ENCODE assay signal across 13 mouse cellular contexts in the genomic region with DNA sequence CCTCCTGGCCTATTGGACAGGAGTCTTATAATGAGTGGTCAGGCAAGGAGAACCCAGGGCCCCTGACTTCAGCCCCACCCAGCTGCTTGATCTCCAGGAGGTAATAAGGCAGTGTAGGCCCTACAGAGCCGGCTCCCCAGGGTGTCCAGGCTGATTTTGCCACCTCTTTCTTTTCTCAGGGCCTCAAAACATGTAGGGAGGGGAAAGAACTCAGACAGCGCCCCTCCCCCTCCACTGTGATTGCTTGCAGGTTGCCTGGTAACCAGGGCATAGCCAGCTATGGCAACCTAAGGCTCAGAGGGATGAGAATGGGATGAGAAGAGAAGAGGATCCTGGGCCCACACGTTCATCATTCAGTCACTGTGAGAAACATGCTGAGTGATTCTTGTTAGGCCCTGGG. TPM values are rescaled to one million over a fixed set of nuclear protein-coding genes. Genes with fewer than 3 reads are reported as not detected.
DNase-seq lines count a peak whose midpoint lies in the region; ATAC-seq and TF ChIP-seq lines count a peak whose summit lies in the region.
"Had no signal": no experiment of that assay in that cellular context is flagged by ENCODE, and none has a peak within 500 bp of the region (broad histone marks: within the 10 kb centered on the region; RNA-seq: fewer than 3 reads in every experiment).

No protein-coding gene starts in this region.

- peak; percentile 42; the same call in 1 of the 2 replicates for ATAC-seq in hindbrain, postnatal 0 days
- peak; percentile 49; the same call in 1 of the 2 replicates for ATAC-seq in neural tube, embryonic 13.5 days (ENCODE audit: low read depth)
- no peak for ATAC-seq in megakaryocyte-erythroid progenitor cell, adult 5-6 weeks (replicated peaks; ENCODE audit: low FRiP score, low TSS enrichment, poor library complexity, severe bottlenecking)
- ATAC-seq: lung, postnatal 0 days had no signal

- H3K9ac ChIP-seq in hindbrain, postnatal 0 days (replicated peaks; ENCODE audit: low read length), result no peak overlapping the region
- H3K9ac ChIP-seq in neural tube, embryonic 13.5 days, result peak overlapping the region; percentile 31; the same call in 1 of the 2 replicates
- H3K9ac ChIP-seq: stomach, embryonic 15.5 days had no signal

- H3K27me3 ChIP-seq in hindbrain, postnatal 0 days (ENCODE audit: insufficient read depth, low read length), result no peaks in the 10 kb centered on the region
- peaks cover 7% of the 10 kb centered on the region for H3K27me3 ChIP-seq in neural tube, embryonic 13.5 days

- no peaks in the 10 kb centered on the region for H3K36me3 ChIP-seq in hindbrain, postnatal 0 days (ENCODE audit: insufficient read depth, low read length)
- H3K36me3 ChIP-seq in neural tube, embryonic 13.5 days, result no peaks in the 10 kb centered on the region
- H3K36me3 ChIP-seq: stomach, embryonic 15.5 days had no signal

- no peak overlapping the region for H3K4me2 ChIP-seq in hindbrain, postnatal 0 days (ENCODE audit: low read depth, low read length)
- no peak overlapping the region for H3K4me2 ChIP-seq in neural tube, embryonic 13.5 days
- H3K4me2 ChIP-seq: stomach, embryonic 15.5 days had no signal

- peaks cover 11% of the 10 kb centered on the region for H3K4me1 ChIP-seq in hindbrain, postnatal 0 days (ENCODE audit: insufficient read depth, low read length)
- H3K4me1 ChIP-seq in neural tube, embryonic 13.5 days (replicated peaks), result peaks cover 47% of the 10 kb centered on the region
- H3K4me1 ChIP-seq: stomach, embryonic 15.5 days had no signal

- peak; percentile 60 to 66 for DNase-seq in frontal cortex, postnatal 10 days (ENCODE audit: low spot score in 2 of 2)
- DNase-seq in frontal cortex, postnatal 25 days (ENCODE audit: low spot score in 2 of 2), result no peak
- DNase-seq in embryo, embryonic 9.5 days (ENCODE audit: extremely low spot score), result peak; percentile 46
- peak; percentile 65 for DNase-seq in hindbrain, postnatal 0 days (ENCODE audit: low spot score)
- no peak for DNase-seq in urinary bladder, postnatal 36 days (ENCODE audit: low spot score in 2 of 2)
- no peak for DNase-seq in thymus, postnatal 14 days

- H3K9me3 ChIP-seq in hindbrain, postnatal 0 days (ENCODE audit: low read length), result no peaks in the 10 kb centered on the region
- H3K9me3 ChIP-seq in neural tube, embryonic 13.5 days, result no peaks in the 10 kb centered on the region
- H3K9me3 ChIP-seq: stomach, embryonic 15.5 days had no signal

- peak overlapping the region; percentile 8; the same call in 1 of the 2 replicates for H3K27ac ChIP-seq in hindbrain, postnatal 0 days
- H3K27ac ChIP-seq in neural tube, embryonic 13.5 days (replicated peaks), result peak overlapping the region; percentile 79
- H3K27ac ChIP-seq: stomach, embryonic 15.5 days had no signal

- 11% methylated on average over 3 of the region's 3 CpGs for WGBS in hindbrain, postnatal 0 days
- WGBS in neural tube, embryonic 13.5 days, result 14% methylated on average over 3 of the region's 3 CpGs

- no peak overlapping the region for H3K4me3 ChIP-seq in hindbrain, postnatal 0 days (ENCODE audit: low read length)
- H3K4me3 ChIP-seq in neural tube, embryonic 13.5 days, result no peak overlapping the region
- H3K4me3 ChIP-seq: stomach, embryonic 15.5 days had no signal

- TF ChIP-seq CTCF in hindbrain, postnatal 0 days (IDR thresholded peaks at IDR 0.05; ENCODE audit: low read depth), result no peak

RNA-seq across cellular contexts. Expression of gene Sept3, which starts 6.5 kb away (rescaled TPM):
- total RNA-seq in hindbrain, postnatal 0 days (2014; rRNA removed), result 393 and 404 TPM in 2 replicates
- 299 and 320 TPM in 2 replicates for polyA plus RNA-seq in hindbrain, postnatal 0 days (2015; fragmentation: Nextera tagmentation; extraction: Ambion mirVana)
- 359 and 361 TPM in 2 replicates for polyA plus RNA-seq in neural tube, embryonic 13.5 days (2015; fragmentation: Nextera tagmentation; extraction: Ambion mirVana)
- total RNA-seq in megakaryocyte-erythroid progenitor cell, adult 5-6 weeks (2014; fragmentation: Nextera tagmentation), result not detected in 2 replicates
- 0.27 and 1.4 TPM in 2 replicates for total RNA-seq in megakaryocyte-erythroid progenitor cell, adult 5-6 weeks (2017)

RNA-seq across cellular contexts. Expression of gene 1500009C09Rik, which starts 16.0 kb away (rescaled TPM):
- 116 and 127 TPM in 2 replicates for total RNA-seq in hindbrain, postnatal 0 days (2014; rRNA removed)
- 12.5 and 13.9 TPM in 2 replicates for polyA plus RNA-seq in hindbrain, postnatal 0 days (2015; fragmentation: Nextera tagmentation; extraction: Ambion mirVana)
- polyA plus RNA-seq in neural tube, embryonic 13.5 days (2015; fragmentation: Nextera tagmentation; extraction: Ambion mirVana), result 7.8 and 7.9 TPM in 2 replicates
- total RNA-seq in megakaryocyte-erythroid progenitor cell, adult 5-6 weeks (2014; fragmentation: Nextera tagmentation), result not detected in 2 replicates
- not detected in 2 replicates for total RNA-seq in megakaryocyte-erythroid progenitor cell, adult 5-6 weeks (2017)
- total RNA-seq: gastrocnemius, adult 18-20 months had no signal
- polyA plus RNA-seq: intestine, embryonic 14.5 days; lung, postnatal 0 days; stomach, embryonic 15.5 days had no signal

RNA-seq across cellular contexts. Expression of gene Cenpm, which starts 23.6 kb away (rescaled TPM):
- 15.0 and 16.2 TPM in 2 replicates for total RNA-seq in hindbrain, postnatal 0 days (2014; rRNA removed)
- polyA plus RNA-seq in hindbrain, postnatal 0 days (2015; fragmentation: Nextera tagmentation; extraction: Ambion mirVana), result 23.0 and 27.6 TPM in 2 replicates
- polyA plus RNA-seq in neural tube, embryonic 13.5 days (2015; fragmentation: Nextera tagmentation; extraction: Ambion mirVana), result 15.2 and 16.5 TPM in 2 replicates
- 20.7 and 53.8 TPM in 2 replicates for total RNA-seq in megakaryocyte-erythroid progenitor cell, adult 5-6 weeks (2014; fragmentation: Nextera tagmentation)
- 19.0 and 23.2 TPM in 2 replicates for total RNA-seq in megakaryocyte-erythroid progenitor cell, adult 5-6 weeks (2017)
- total RNA-seq: gastrocnemius, adult 18-20 months had no signal

RNA-seq across cellular contexts. Expression of gene Wbp2nl, which starts 30.6 kb away (rescaled TPM):
- total RNA-seq in hindbrain, postnatal 0 days (2014; rRNA removed), result 1.4 TPM in 1 of 2 replicates, not detected in the other
- polyA plus RNA-seq in hindbrain, postnatal 0 days (2015; fragmentation: Nextera tagmentation; extraction: Ambion mirVana), result 0.36 TPM in 1 of 2 replicates, not detected in the other
- not detected in 2 replicates for polyA plus RNA-seq in neural tube, embryonic 13.5 days (2015; fragmentation: Nextera tagmentation; extraction: Ambion mirVana)
- 0.77 TPM in 1 of 2 replicates, not detected in the other for total RNA-seq in megakaryocyte-erythroid progenitor cell, adult 5-6 weeks (2014; fragmentation: Nextera tagmentation)
- not detected in 2 replicates for total RNA-seq in megakaryocyte-erythroid progenitor cell, adult 5-6 weeks (2017)
- total RNA-seq: gastrocnemius, adult 18-20 months; left cerebral cortex, postnatal 10 days had no signal

RNA-seq across cellular contexts. Expression of gene Tnfrsf13c, which starts 44.0 kb away (rescaled TPM):
- total RNA-seq in hindbrain, postnatal 0 days (2014; rRNA removed), result 0.29 and 5.6 TPM in 2 replicates
- 0.34 and 0.42 TPM in 2 replicates for polyA plus RNA-seq in hindbrain, postnatal 0 days (2015; fragmentation: Nextera tagmentation; extraction: Ambion mirVana)
- 0.13 and 0.66 TPM in 2 replicates for polyA plus RNA-seq in neural tube, embryonic 13.5 days (2015; fragmentation: Nextera tagmentation; extraction: Ambion mirVana)
- total RNA-seq in megakaryocyte-erythroid progenitor cell, adult 5-6 weeks (2014; fragmentation: Nextera tagmentation), result 0.49 and 1.2 TPM in 2 replicates
- total RNA-seq in megakaryocyte-erythroid progenitor cell, adult 5-6 weeks (2017), result 0.46 and 0.75 TPM in 2 replicates
- total RNA-seq: gastrocnemius, adult 18-20 months had no signal

Comparison
In these comparisons a context has a peak if more than half of its experiments do, and no peak if none do; other contexts are left out.
1. DNase-seq: peak in frontal cortex, postnatal 10 days (2 of 2), embryo, embryonic 9.5 days (single experiment) and hindbrain, postnatal 0 days (single experiment); none in frontal cortex, postnatal 25 days (0 of 2), urinary bladder, postnatal 36 days (0 of 2) and thymus, postnatal 14 days (single experiment).
2. RNA of gene Sept3, which starts 6.5 kb away (total RNA-seq): 393 to 404 TPM in hindbrain, postnatal 0 days; 0.27 to 1.4 TPM in megakaryocyte-erythroid progenitor cell, adult 5-6 weeks; every median in the first group is over 100 times any median in the second.
3. RNA of gene 1500009C09Rik, which starts 16.0 kb away (total RNA-seq): 116 to 127 TPM in hindbrain, postnatal 0 days; not detected in megakaryocyte-erythroid progenitor cell, adult 5-6 weeks; every median in the first group is over 100 times any median in the second.